Mouse (Mus musculus): ENCODE measurements around the gene Rnf180. TPM values are rescaled to one million over a fixed set of nuclear protein-coding genes. Genes with fewer than 3 reads are reported as not detected.

The Rnf180 gene
- total and polyA plus RNA-seq, 3 experiments = 0.23 to 0.84 TPM; not detected in 1

DNA sequence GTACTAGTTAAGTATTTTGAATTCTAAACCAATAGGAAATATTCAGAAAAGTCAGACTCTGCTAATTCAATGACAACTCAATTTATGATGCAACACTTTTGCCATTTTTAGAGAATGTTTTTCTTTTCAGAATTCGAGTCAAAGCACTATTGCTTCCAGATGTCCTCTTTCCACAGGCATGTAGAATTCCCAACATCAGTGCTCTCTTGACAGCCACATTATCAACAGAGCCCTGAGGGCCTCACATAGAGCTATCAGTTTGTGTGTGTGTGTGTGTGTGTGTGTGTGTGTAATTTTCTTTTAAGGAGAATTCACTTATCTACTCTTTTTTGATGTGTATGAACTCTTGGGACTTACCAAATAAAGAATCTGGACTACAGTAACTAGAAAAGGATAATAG lies 147.8 kb downstream of the Rnf180 start:
- H3K9ac ChIP-seq (ENCODE audit: control insufficient read depth, low read depth, low read length, poor library complexity, severe bottlenecking) = no peak overlapping the region
- TF ChIP-seq ZMIZ1 (IDR thresholded peaks at IDR 0.05; ENCODE audit: low read depth, low read length) (no peak), SIN3A (IDR thresholded peaks at IDR 0.05; ENCODE audit: low read length) (no peak), GABPA (IDR thresholded peaks at IDR 0.05; ENCODE audit: low read depth, low read length) (no peak), NELFE (IDR thresholded peaks at IDR 0.05; ENCODE audit: low read depth, low read length) (no peak), MYC (IDR thresholded peaks at IDR 0.05; ENCODE audit: low read depth, low read length) (no peak), RCOR1 (IDR thresholded peaks at IDR 0.05; ENCODE audit: low read depth, low read length) (no peak), NRF1 (IDR thresholded peaks at IDR 0.05; ENCODE audit: insufficient read depth, low read depth, low read length, poor library complexity, severe bottlenecking) (no peak), UBTF (IDR thresholded peaks at IDR 0.05; ENCODE audit: borderline replicate concordance, insufficient read depth, low read depth, low read length) (no peak)
- no peaks in the 10 kb centered on the region for H3K36me3 ChIP-seq (ENCODE audit: control insufficient read depth in 1 of 2, insufficient read depth in 2 of 2, low read length in 2 of 2)
- H3K79me2 ChIP-seq (ENCODE audit: control insufficient read depth, insufficient read depth, low read length, poor library complexity) = no peaks in the 10 kb centered on the region
- DNase-seq (ENCODE audit: low read depth, low spot score) = no peak
- no peak overlapping the region for H3K4me3 ChIP-seq (ENCODE audit: control insufficient read depth in 1 of 2, insufficient read depth in 1 of 2, low read depth in 2 of 2, low read length in 2 of 2)
- H3K27me3 ChIP-seq (ENCODE audit: control insufficient read depth in 1 of 2, insufficient read depth in 2 of 2, low read length in 2 of 2) = no peaks in the 10 kb centered on the region
- no peaks in the 10 kb centered on the region for H3K4me1 ChIP-seq (ENCODE audit: control insufficient read depth in 1 of 2, insufficient read depth in 2 of 2, low read length in 2 of 2)
- no peaks in the 10 kb centered on the region for H3K9me3 ChIP-seq (replicated peaks; ENCODE audit: insufficient read depth, low read length)
- no peak overlapping the region for H3K27ac ChIP-seq (ENCODE audit: control insufficient read depth, low read depth, low read length)

DNA sequence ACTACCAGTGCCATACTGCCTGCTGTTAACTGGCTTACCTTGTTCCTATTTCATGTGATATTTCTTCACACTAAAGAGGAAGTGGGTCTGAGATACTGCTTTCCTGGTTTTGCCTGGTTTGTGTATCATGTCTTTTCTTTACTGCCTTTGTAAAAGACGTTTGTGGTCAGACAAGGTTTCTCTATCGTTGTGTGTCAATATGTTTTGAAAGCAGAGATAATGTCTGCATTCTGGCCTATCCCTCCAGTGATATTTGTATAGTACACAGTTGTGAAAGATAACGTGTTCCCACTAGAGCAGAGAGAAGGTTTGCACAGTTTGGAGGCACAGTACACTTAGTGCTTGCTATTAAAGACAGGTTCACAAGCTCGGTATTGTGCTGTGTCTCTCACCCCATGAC lies 154.7 kb downstream of the Rnf180 start:
- peak; percentile 52; the same call in 1 of the 2 replicates for TF ChIP-seq MAFK (IDR thresholded peaks at IDR 0.05; ENCODE audit: borderline replicate concordance, low read depth, low read length)
- TF ChIP-seq MXI1 (IDR thresholded peaks at IDR 0.05; ENCODE audit: low read depth, low read length) = no peak
- TF ChIP-seq KAT2A (conservative IDR thresholded peaks at IDR 0.05; ENCODE audit: low read depth, low read length) = no peak
- no peak for TF ChIP-seq HCFC1 (IDR thresholded peaks at IDR 0.05; ENCODE audit: low read depth, low read length)
- TF ChIP-seq ELF1 (IDR thresholded peaks at IDR 0.05; ENCODE audit: low read depth, low read length) = peak; percentile 42; the same call in 1 of the 2 replicates
- no peak for TF ChIP-seq USF1 (IDR thresholded peaks at IDR 0.05; ENCODE audit: low read depth, low read length)
- TF ChIP-seq TAL1 (IDR thresholded peaks at IDR 0.05; ENCODE audit: low read length) = peak; percentile 48
- peak; percentile 73 for TF ChIP-seq ETS1 (IDR thresholded peaks at IDR 0.05; ENCODE audit: low read depth, low read length)
- peak; percentile 94 for TF ChIP-seq RCOR1 (IDR thresholded peaks at IDR 0.05; ENCODE audit: low read depth, low read length)
- no peak for TF ChIP-seq ZKSCAN1 (IDR thresholded peaks at IDR 0.05; ENCODE audit: low read depth, low read length)
- no peak for TF ChIP-seq CHD1 (IDR thresholded peaks at IDR 0.05; ENCODE audit: low read depth, low read length)
- TF ChIP-seq GABPA (IDR thresholded peaks at IDR 0.05; ENCODE audit: low read depth, low read length) = no peak
- TF ChIP-seq CHD2 (IDR thresholded peaks at IDR 0.05; ENCODE audit: low read length) = peak; percentile 19; the same call in 1 of the 2 replicates
- 0 out of 2 replicates have a peak, but pooled peaks have one; percentile 53 for TF ChIP-seq MYC (IDR thresholded peaks at IDR 0.05; ENCODE audit: low read depth, low read length)
- peak; percentile 88 for TF ChIP-seq MYB (IDR thresholded peaks at IDR 0.05; ENCODE audit: low read depth, low read length)
- peak; percentile 93 to 96 for TF ChIP-seq EP300 (IDR thresholded peaks at IDR 0.05; ENCODE audit: low read depth in 1 of 2, low read length in 2 of 2)
- peak; percentile 95 for TF ChIP-seq GATA1 (IDR thresholded peaks at IDR 0.05; ENCODE audit: low read depth, low read length)
- TF ChIP-seq ZC3H11A (IDR thresholded peaks at IDR 0.05; ENCODE audit: low read depth, low read length) = no peak
- peak; percentile 91 for TF ChIP-seq TCF12 (IDR thresholded peaks at IDR 0.05; ENCODE audit: low read depth, low read length)
- TF ChIP-seq SIN3A (IDR thresholded peaks at IDR 0.05; ENCODE audit: low read length) = peak; percentile 59
- no peak for TF ChIP-seq NRF1 (IDR thresholded peaks at IDR 0.05; ENCODE audit: insufficient read depth, low read depth, low read length, poor library complexity, severe bottlenecking)
- Histone ChIP-seq H3K9ac (ENCODE audit: control insufficient read depth, low read depth, low read length, poor library complexity, severe bottlenecking) (no peak overlapping the region), H3K27ac (ENCODE audit: control insufficient read depth, low read depth, low read length) (peak overlapping the region; percentile 69; the same call in 1 of the 2 replicates), H3K36me3 (ENCODE audit: control insufficient read depth in 1 of 2, insufficient read depth in 2 of 2, low read length in 2 of 2) (peaks cover 0 to 8% of the 10 kb centered on the region in 2 experiments; a peak in 2 of 4 replicates), H3K27me3 (ENCODE audit: control insufficient read depth in 1 of 2, insufficient read depth in 2 of 2, low read length in 2 of 2) (no peaks in the 10 kb centered on the region), H3K4me3 (ENCODE audit: control insufficient read depth in 1 of 2, insufficient read depth in 1 of 2, low read depth in 2 of 2, low read length in 2 of 2) (no peak overlapping the region), H3K79me2 (ENCODE audit: control insufficient read depth, insufficient read depth, low read length, poor library complexity) (no peaks in the 10 kb centered on the region), H3K9me3 (replicated peaks; ENCODE audit: insufficient read depth, low read length) (no peaks in the 10 kb centered on the region), H3K4me1 (ENCODE audit: control insufficient read depth in 1 of 2, insufficient read depth in 2 of 2, low read length in 2 of 2) (peaks cover 0 to 6% of the 10 kb centered on the region in 2 experiments; a peak in 3 of 4 replicates)
- peak; percentile 78 for DNase-seq (ENCODE audit: low read depth, low spot score)

Measured in MEL (cell line).